In genomic region chr8:48511137-48511536, GRCm38 (mm10) we compare ENCODE assay signal across 7 mouse cellular contexts.
DNase-seq lines count a peak whose midpoint lies in the region; ATAC-seq lines count a peak whose summit lies in the region.

No protein-coding gene starts in this region.

- no peaks in the 10 kb centered on the region; the same call in 1 of the 2 replicates for H3K9me3 ChIP-seq in heart, embryonic 12.5 days (replicated peaks)

- H3K4me3 ChIP-seq in heart, embryonic 12.5 days: peak overlapping the region; percentile 38

- WGBS in heart, embryonic 12.5 days: 49% methylated on average over 14 of the region's 14 CpGs

- peak overlapping the region; percentile 50 for H3K4me2 ChIP-seq in heart, embryonic 12.5 days

- no peaks in the 10 kb centered on the region for H3K36me3 ChIP-seq in heart, embryonic 12.5 days

- intact Hi-C loops in heart, postnatal 25 days (cut with DNase I): no loop called here

- peaks cover 3% of the 10 kb centered on the region; the same call in 1 of the 2 replicates for H3K4me1 ChIP-seq in heart, embryonic 12.5 days (replicated peaks)

- no peak for ATAC-seq in heart, embryonic 12.5 days (ENCODE audit: insufficient number of reproducible peaks, low FRiP score)

- H3K27ac ChIP-seq in heart, embryonic 12.5 days (ENCODE audit: poor library complexity, severe bottlenecking): no peak overlapping the region

- no peak overlapping the region for H3K9ac ChIP-seq in heart, embryonic 12.5 days

- no peak for DNase-seq in heart, postnatal 25 days (ENCODE audit: low spot score)
- DNase-seq in retina, postnatal 1 day: peak; percentile 21
- no peak for DNase-seq in retina, embryonic 14.5 days (ENCODE audit: low spot score)
- peak; percentile 36 to 47 for DNase-seq in left cerebral cortex, adult 18-20 months (ENCODE audit: low spot score in 2 of 2)
- DNase-seq in spleen, postnatal 10 days (ENCODE audit: low spot score in 2 of 2): no peak
- DNase-seq in adrenal gland, adult 18-20 months (ENCODE audit: low spot score in 2 of 2): no peak

- no peaks in the 10 kb centered on the region for H3K27me3 ChIP-seq in heart, embryonic 12.5 days (replicated peaks)

Comparison
In these comparisons a context has a peak if more than half of its experiments do, and no peak if none do; other contexts are left out.
1. DNase-seq: peak in retina, postnatal 1 day (single experiment) and left cerebral cortex, adult 18-20 months (2 of 2); none in heart, postnatal 25 days (single experiment), retina, embryonic 14.5 days (single experiment), spleen, postnatal 10 days (0 of 2) and adrenal gland, adult 18-20 months (0 of 2).